Mouse (Mus musculus): ENCODE data around the gene D5Ertd577e. TPM values are rescaled to one million over a fixed set of nuclear protein-coding genes. Genes with fewer than 3 reads are reported as not detected.
"Not testable (repeated sequence)": the region's sequence is repeated elsewhere in the genome, so short reads cannot be mapped to it uniquely, and the experiment has no call there.

D5Ertd577e gene
- not detected in 2 replicates for polyA plus RNA-seq (2015; fragmentation: Nextera tagmentation; extraction: Ambion mirVana)

- not testable (repeated sequence) for H3K4me2 ChIP-seq (ENCODE audit: low read length); H3K36me3 ChIP-seq (ENCODE audit: insufficient read depth, low read length); H3K4me1 ChIP-seq (replicated peaks; ENCODE audit: insufficient read depth, low read length); ATAC-seq (replicated peaks; ENCODE audit: low FRiP score, low read depth); H3K27ac ChIP-seq; H3K4me3 ChIP-seq (replicated peaks; ENCODE audit: low read depth, low read length); H3K27me3 ChIP-seq (ENCODE audit: insufficient read depth, low read length); H3K9ac ChIP-seq (ENCODE audit: low read depth, low read length); DNase-seq (ENCODE audit: low spot score); H3K9me3 ChIP-seq (replicated peaks; ENCODE audit: low read length)
- 16% methylated on average over 1 of the region's 1 CpGs for WGBS
Observed at GRCm38 (mm10) chr5:95456506-95456905, at the start of gene D5Ertd577e. D5Ertd577e (plus strand) TSS chr5:95456806.

GRCm38 (mm10) chr5:95510458-95510857 is 53.9 kb downstream of the D5Ertd577e start, which contains the start of gene Gm3286:
Gm3286 (plus strand) TSS chr5:95510758.
- H3K36me3 ChIP-seq (ENCODE audit: insufficient read depth, low read length); H3K4me1 ChIP-seq (replicated peaks; ENCODE audit: insufficient read depth, low read length); DNase-seq (ENCODE audit: low spot score); ATAC-seq (replicated peaks; ENCODE audit: low FRiP score, low read depth); H3K9me3 ChIP-seq (replicated peaks; ENCODE audit: low read length); H3K27ac ChIP-seq; H3K9ac ChIP-seq (ENCODE audit: low read depth, low read length); H3K4me2 ChIP-seq (ENCODE audit: low read length); H3K4me3 ChIP-seq (replicated peaks; ENCODE audit: low read depth, low read length); H3K27me3 ChIP-seq (ENCODE audit: insufficient read depth, low read length): not testable (repeated sequence)

Other genes starting within 250 kb of the D5Ertd577e start
- not detected in 2 replicates for gene Gm10424, start 184.0 kb upstream of the D5Ertd577e start, polyA plus RNA-seq (2015; fragmentation: Nextera tagmentation; extraction: Ambion mirVana)
- gene Gm3259, start 150.9 kb upstream of the D5Ertd577e start, polyA plus RNA-seq (2015; fragmentation: Nextera tagmentation; extraction: Ambion mirVana): not detected in 2 replicates
- gene Gm3286, start 54.0 kb downstream of the D5Ertd577e start, polyA plus RNA-seq (2015; fragmentation: Nextera tagmentation; extraction: Ambion mirVana): not detected in 2 replicates
- not detected in 2 replicates for gene Gm7971, start 138.1 kb downstream of the D5Ertd577e start, polyA plus RNA-seq (2015; fragmentation: Nextera tagmentation; extraction: Ambion mirVana)

All from kidney, postnatal 0 days (tissue).